Mouse (Mus musculus): Measurements from ENCODE around the gene Ubtd1. TPM values are rescaled to one million over a fixed set of nuclear protein-coding genes. Genes with fewer than 3 reads are reported as not detected.

Ubtd1 gene
- polyA plus RNA-seq, 1 experiment: 20.9 TPM

DNA sequence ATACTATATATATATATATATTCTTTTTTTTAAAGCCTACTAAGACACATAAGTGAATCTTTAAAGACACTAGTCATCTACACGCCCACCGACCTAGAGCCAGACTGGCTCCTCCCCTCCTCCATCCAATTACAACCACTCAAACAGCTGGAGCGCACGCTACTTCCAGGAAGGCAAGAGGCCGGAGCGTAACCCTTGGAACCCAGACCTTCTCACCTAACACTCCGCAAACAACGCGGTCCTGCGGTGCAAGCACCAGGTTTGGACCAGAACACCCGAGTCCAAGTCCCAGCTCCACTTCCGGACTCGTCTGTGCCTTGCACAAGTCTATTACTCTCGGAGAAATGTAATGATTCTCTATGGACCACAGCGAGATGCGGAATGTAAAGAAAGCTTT is 1.1 kb upstream of the Ubtd1 start:
- TF ChIP-seq POLR2A (IDR thresholded peaks at IDR 0.05; ENCODE audit: borderline replicate concordance, extremely low read depth, insufficient read depth, insufficient read length, poor library complexity, severe bottlenecking): no peak
- TF ChIP-seq CTCF (IDR thresholded peaks at IDR 0.05; ENCODE audit: borderline replicate concordance, extremely low read depth, insufficient read depth, insufficient read length): no peak
- DNase-seq (ENCODE audit: low read depth): peak; percentile 58

DNA sequence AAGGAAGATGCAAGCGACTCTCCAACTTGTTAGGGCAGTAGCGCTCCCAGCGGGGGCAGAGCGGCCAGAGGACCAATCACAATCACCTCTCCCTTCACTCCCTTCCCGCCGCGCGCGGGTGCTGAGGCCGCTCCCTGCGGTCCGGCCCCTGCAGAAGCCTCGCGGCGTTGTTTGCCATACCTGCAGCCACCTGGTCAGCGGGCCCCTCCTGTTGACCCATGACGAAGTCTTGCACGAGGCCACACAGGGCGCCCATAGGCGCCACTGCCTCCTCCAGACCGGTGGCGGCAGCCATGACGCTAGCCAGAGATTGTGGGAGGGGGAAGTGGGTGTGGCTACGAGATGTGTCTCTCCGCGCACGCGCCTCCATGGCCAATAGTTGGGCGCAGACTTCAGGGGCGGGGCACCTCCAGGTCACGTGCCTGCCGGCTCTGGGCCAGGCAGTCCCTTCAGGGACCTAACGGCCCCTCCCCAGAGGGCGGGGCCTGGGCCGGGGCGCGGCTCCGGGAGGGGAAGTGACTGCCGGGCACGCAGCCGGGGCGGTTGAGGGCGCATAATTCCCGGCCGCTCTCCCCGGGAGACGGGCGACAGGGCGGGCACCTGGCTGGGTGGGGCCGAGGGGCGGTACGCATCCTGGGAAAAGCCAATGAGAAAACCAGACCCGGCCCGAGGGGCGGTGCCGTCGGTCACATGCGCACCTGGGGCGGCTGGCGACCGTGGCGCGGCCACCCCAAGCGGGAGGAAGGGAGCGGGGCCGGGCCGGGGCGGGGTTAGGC is 556 bp upstream of the Ubtd1 start, which contains the start of gene Mms19:
Gene Mms19 (minus strand): TSS at position 339 of the 776 bp plus-strand sequence.
- peak; percentile 99 for DNase-seq (ENCODE audit: low read depth)
- TF ChIP-seq POLR2A (IDR thresholded peaks at IDR 0.05; ENCODE audit: borderline replicate concordance, extremely low read depth, insufficient read depth, insufficient read length, poor library complexity, severe bottlenecking) (peak; percentile 39; the same call in 1 of the 2 replicates), CTCF (IDR thresholded peaks at IDR 0.05; ENCODE audit: borderline replicate concordance, extremely low read depth, insufficient read depth, insufficient read length) (no peak)

DNA sequence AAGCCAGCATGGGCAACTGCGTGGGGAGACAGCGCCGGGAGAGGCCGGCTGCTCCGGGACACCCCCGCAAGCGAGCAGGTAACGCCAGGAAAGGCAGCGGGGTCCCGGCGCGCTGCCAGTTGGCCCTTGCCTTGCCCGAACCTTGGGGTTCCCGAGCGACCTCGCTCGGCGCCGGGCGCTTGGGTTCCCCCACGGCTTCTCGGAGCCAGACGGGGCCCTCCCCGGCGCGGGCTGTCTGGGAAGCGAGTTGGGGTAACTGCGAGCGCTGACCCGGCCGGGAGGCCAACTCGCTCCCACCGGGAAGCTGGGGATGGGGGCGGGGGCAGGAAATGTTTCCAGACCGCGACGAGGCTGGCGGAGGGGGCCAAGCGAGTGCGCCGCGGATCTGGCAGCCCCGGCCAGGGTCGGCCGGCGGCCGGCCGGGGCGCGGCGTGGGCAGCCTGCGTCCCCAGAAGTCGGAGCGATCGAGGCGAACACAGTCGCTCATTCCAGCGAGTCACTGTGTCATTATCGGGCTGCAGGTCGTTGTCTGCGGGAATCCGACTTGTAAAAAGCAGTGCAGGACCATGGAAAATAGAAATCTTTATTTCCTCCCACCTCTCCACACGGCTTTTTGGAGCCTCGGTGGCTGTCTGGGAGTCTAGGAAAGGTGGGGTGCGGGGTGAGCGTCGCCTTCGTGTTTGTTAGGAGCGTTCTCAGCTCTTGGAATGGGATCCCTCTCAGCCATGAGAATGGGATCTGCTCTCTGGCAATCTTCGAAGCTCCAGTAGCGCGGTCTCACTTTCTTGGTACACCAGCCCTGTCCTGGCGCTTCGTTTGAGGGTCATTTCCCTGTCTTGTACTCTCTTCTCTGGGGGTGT is 598 bp downstream of the Ubtd1 start:
- peak; percentile 31 for DNase-seq (ENCODE audit: low read depth)
- no peak for TF ChIP-seq POLR2A (IDR thresholded peaks at IDR 0.05; ENCODE audit: borderline replicate concordance, extremely low read depth, insufficient read depth, insufficient read length, poor library complexity, severe bottlenecking)
- no peak for TF ChIP-seq CTCF (IDR thresholded peaks at IDR 0.05; ENCODE audit: borderline replicate concordance, extremely low read depth, insufficient read depth, insufficient read length)

DNA sequence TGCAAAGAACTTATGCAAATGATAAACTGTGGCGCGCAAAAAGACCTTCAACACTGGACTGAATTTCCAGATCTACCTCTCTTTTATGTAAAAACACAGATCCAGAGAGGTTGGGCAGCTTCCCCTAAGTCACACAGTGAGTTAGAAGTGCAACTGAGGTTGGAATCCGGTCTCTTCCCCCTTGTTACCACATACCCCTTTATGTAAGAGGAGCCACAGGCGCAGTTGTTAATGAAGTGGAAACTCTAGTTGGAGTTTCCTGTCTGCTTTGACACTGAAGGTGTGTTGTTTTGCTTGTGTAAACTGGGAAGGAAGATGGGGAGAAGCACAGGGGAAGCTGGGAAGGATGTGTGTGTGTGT is 1.2 kb downstream of the Ubtd1 start:
- TF ChIP-seq CTCF (IDR thresholded peaks at IDR 0.05; ENCODE audit: borderline replicate concordance, extremely low read depth, insufficient read depth, insufficient read length) (no peak), POLR2A (IDR thresholded peaks at IDR 0.05; ENCODE audit: borderline replicate concordance, extremely low read depth, insufficient read depth, insufficient read length, poor library complexity, severe bottlenecking) (no peak)
- peak; percentile 9 for DNase-seq (ENCODE audit: low read depth)

DNA sequence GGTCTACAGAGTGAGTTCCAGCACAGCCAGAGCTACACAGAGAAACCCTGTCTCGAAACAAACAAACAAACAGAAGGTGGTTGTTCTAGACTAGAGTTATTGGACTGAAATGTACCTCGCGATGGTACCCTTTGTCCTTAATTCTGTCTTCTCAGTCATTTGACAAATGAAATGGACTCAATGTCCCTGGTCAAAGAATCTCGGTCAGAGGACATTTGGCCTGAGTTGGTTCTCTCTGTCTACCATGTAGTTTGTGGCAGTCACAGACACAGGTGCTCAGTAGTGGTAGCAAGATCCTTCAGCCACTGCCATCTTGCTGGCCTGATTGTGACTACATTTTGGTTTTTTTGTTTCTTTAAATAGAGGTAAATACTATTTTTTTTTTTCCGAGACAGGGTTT is 4.4 kb downstream of the Ubtd1 start:
- DNase-seq (ENCODE audit: low read depth): no peak
- TF ChIP-seq POLR2A (IDR thresholded peaks at IDR 0.05; ENCODE audit: borderline replicate concordance, extremely low read depth, insufficient read depth, insufficient read length, poor library complexity, severe bottlenecking): no peak
- TF ChIP-seq CTCF (IDR thresholded peaks at IDR 0.05; ENCODE audit: borderline replicate concordance, extremely low read depth, insufficient read depth, insufficient read length): no peak

- DNase-seq (ENCODE audit: low read depth): no peak
- TF ChIP-seq POLR2A (IDR thresholded peaks at IDR 0.05; ENCODE audit: borderline replicate concordance, extremely low read depth, insufficient read depth, insufficient read length, poor library complexity, severe bottlenecking) (no peak), CTCF (IDR thresholded peaks at IDR 0.05; ENCODE audit: borderline replicate concordance, extremely low read depth, insufficient read depth, insufficient read length) (no peak)
Observed at GRCm38 (mm10) chr19:41987206-41987605, 5.6 kb downstream of the Ubtd1 start.

DNA sequence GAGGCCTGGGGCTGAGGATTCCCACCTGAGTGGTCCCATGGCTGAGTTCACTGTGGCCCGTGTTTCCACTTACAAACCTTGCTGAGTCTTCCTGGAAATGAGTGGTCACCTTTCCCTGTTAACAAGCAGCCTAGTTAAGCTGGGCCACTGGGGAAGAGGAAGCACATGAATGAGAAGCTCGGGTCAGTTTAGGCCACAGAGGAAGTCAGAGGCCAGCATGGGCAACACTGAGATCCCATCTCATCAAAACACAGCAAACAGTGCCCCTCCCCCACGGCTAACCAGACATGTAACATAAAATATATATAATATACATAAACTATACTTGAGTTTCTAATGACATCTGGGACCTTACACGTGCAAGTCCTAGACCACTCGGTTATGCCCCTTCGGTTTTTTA is 8.2 kb downstream of the Ubtd1 start:
- TF ChIP-seq CTCF (IDR thresholded peaks at IDR 0.05; ENCODE audit: borderline replicate concordance, extremely low read depth, insufficient read depth, insufficient read length) (no peak), POLR2A (IDR thresholded peaks at IDR 0.05; ENCODE audit: borderline replicate concordance, extremely low read depth, insufficient read depth, insufficient read length, poor library complexity, severe bottlenecking) (no peak)
- DNase-seq (ENCODE audit: low read depth): no peak

- TF ChIP-seq CTCF (IDR thresholded peaks at IDR 0.05; ENCODE audit: borderline replicate concordance, extremely low read depth, insufficient read depth, insufficient read length): no peak
- TF ChIP-seq POLR2A (IDR thresholded peaks at IDR 0.05; ENCODE audit: borderline replicate concordance, extremely low read depth, insufficient read depth, insufficient read length, poor library complexity, severe bottlenecking): no peak
- DNase-seq (ENCODE audit: low read depth): peak; percentile 54
Observed at GRCm38 (mm10) chr19:41991926-41992477, 10.4 kb downstream of the Ubtd1 start.

GRCm38 (mm10) chr19:41992971-41993370 is 11.4 kb downstream of the Ubtd1 start:
- TF ChIP-seq POLR2A (IDR thresholded peaks at IDR 0.05; ENCODE audit: borderline replicate concordance, extremely low read depth, insufficient read depth, insufficient read length, poor library complexity, severe bottlenecking) (no peak), CTCF (IDR thresholded peaks at IDR 0.05; ENCODE audit: borderline replicate concordance, extremely low read depth, insufficient read depth, insufficient read length) (no peak)
- no peak for DNase-seq (ENCODE audit: low read depth)

- peak; percentile 71 for DNase-seq (ENCODE audit: low read depth)
- no peak for TF ChIP-seq POLR2A (IDR thresholded peaks at IDR 0.05; ENCODE audit: borderline replicate concordance, extremely low read depth, insufficient read depth, insufficient read length, poor library complexity, severe bottlenecking)
- no peak for TF ChIP-seq CTCF (IDR thresholded peaks at IDR 0.05; ENCODE audit: borderline replicate concordance, extremely low read depth, insufficient read depth, insufficient read length)
Observed at GRCm38 (mm10) chr19:41993484-41993883, 11.9 kb downstream of the Ubtd1 start.

GRCm38 (mm10) chr19:41994023-41994422 is 12.5 kb downstream of the Ubtd1 start:
- TF ChIP-seq CTCF (IDR thresholded peaks at IDR 0.05; ENCODE audit: borderline replicate concordance, extremely low read depth, insufficient read depth, insufficient read length): no peak
- no peak for TF ChIP-seq POLR2A (IDR thresholded peaks at IDR 0.05; ENCODE audit: borderline replicate concordance, extremely low read depth, insufficient read depth, insufficient read length, poor library complexity, severe bottlenecking)
- no peak for DNase-seq (ENCODE audit: low read depth)
